In genomic region chr5:97126005-97126404, GRCm38 (mm10) we compare ENCODE assay signal across 9 mouse cellular contexts. TPM values are rescaled to one million over a fixed set of nuclear protein-coding genes. Genes with fewer than 3 reads are reported as not detected.
DNase-seq lines count a peak whose midpoint lies in the region; ATAC-seq and TF ChIP-seq lines count a peak whose summit lies in the region.
"Had no signal": no experiment of that assay in that cellular context is flagged by ENCODE, and none has a peak within 500 bp of the region (broad histone marks: within the 10 kb centered on the region; RNA-seq: fewer than 3 reads in every experiment).

No protein-coding gene starts in this region.

- no peak overlapping the region for H3K27ac ChIP-seq in limb, embryonic 11.5 days (replicated peaks; ENCODE audit: low read depth, low read length)
- H3K27ac ChIP-seq: embryonic facial prominence, embryonic 15.5 days had no signal

- no peak overlapping the region for H3K4me2 ChIP-seq in limb, embryonic 11.5 days (ENCODE audit: low read depth, severe bottlenecking)
- no peak overlapping the region for H3K4me2 ChIP-seq in myocyte (ENCODE audit: low read depth)
- H3K4me2 ChIP-seq: embryonic facial prominence, embryonic 15.5 days had no signal

- DNase-seq in kidney, adult 9 months, result peak; percentile 28
- no peak for DNase-seq in kidney, adult 18-20 months
- no peak for DNase-seq in G1E (ENCODE audit: low spot score)
- peak; percentile 45 for DNase-seq in cerebellum, adult 9-11 months
- peak; percentile 67 for DNase-seq in limb, embryonic 11.5 days (ENCODE audit: low spot score)

- H3K9ac ChIP-seq in limb, embryonic 11.5 days (ENCODE audit: low read length), result no peak overlapping the region
- H3K9ac ChIP-seq: embryonic facial prominence, embryonic 15.5 days had no signal

- no peaks in the 10 kb centered on the region for H3K79me2 ChIP-seq in myocyte (ENCODE audit: control insufficient read depth, insufficient read depth)

- H3K36me3 ChIP-seq in G1E (replicated peaks) (no peaks in the 10 kb centered on the region), myocyte (ENCODE audit: control insufficient read depth, insufficient read depth) (no peaks in the 10 kb centered on the region)
- H3K36me3 ChIP-seq in limb, embryonic 11.5 days (ENCODE audit: control insufficient read depth, insufficient read depth, low read length), result no peaks in the 10 kb centered on the region
- H3K36me3 ChIP-seq: embryonic facial prominence, embryonic 15.5 days had no signal

- peaks cover 3% of the 10 kb centered on the region; the same call in 1 of the 2 replicates for H3K4me1 ChIP-seq in G1E (ENCODE audit: insufficient read depth, low read depth, low read length)
- H3K4me1 ChIP-seq in limb, embryonic 11.5 days (ENCODE audit: control insufficient read depth, insufficient read depth, low read length), result no peaks in the 10 kb centered on the region
- H3K4me1 ChIP-seq: embryonic facial prominence, embryonic 15.5 days had no signal

- peaks cover 11% of the 10 kb centered on the region for H3K27me3 ChIP-seq in G1E (ENCODE audit: insufficient read depth, low read length)
- H3K27me3 ChIP-seq in limb, embryonic 11.5 days (ENCODE audit: control insufficient read depth, insufficient read depth, low read length), result no peaks in the 10 kb centered on the region
- no peaks in the 10 kb centered on the region for H3K27me3 ChIP-seq in myocyte (ENCODE audit: control insufficient read depth, insufficient read depth, insufficient read length)

- no peaks in the 10 kb centered on the region for H3K9me3 ChIP-seq in G1E (replicated peaks)
- no peaks in the 10 kb centered on the region for H3K9me3 ChIP-seq in limb, embryonic 11.5 days (ENCODE audit: control insufficient read depth, low read length)
- H3K9me3 ChIP-seq: embryonic facial prominence, embryonic 15.5 days had no signal

- H3K4me3 ChIP-seq in G1E (ENCODE audit: low read depth, low read length) (no peak overlapping the region), myocyte (no peak overlapping the region)
- no peak overlapping the region for H3K4me3 ChIP-seq in limb, embryonic 11.5 days (ENCODE audit: low read depth, low read length)
- H3K4me3 ChIP-seq: embryonic facial prominence, embryonic 15.5 days had no signal

- 19% methylated on average over 4 of the region's 4 CpGs for WGBS in limb, embryonic 11.5 days

- TF ChIP-seq CTCF in G1E (IDR thresholded peaks at IDR 0.05; ENCODE audit: low read depth, low read length), result peak; percentile 35

- H3ac ChIP-seq in myocyte (ENCODE audit: control insufficient read depth, insufficient read length), result no peak overlapping the region

- ATAC-seq in G1E (ENCODE audit: extremely low read depth, insufficient number of reproducible peaks, low FRiP score, poor library complexity, severe bottlenecking), result peak; percentile 34; the same call in 1 of the 2 replicates
- peak; percentile 72 to 75 for ATAC-seq in hematopoietic stem cell, adult 5-6 weeks (replicated peaks in 1 of 2; ENCODE audit: insufficient read depth in 1 of 2, low FRiP score in 2 of 2, low TSS enrichment in 1 of 2, low read depth in 1 of 2, poor library complexity in 2 of 2, severe bottlenecking in 2 of 2)
- 0 out of 2 replicates have a peak, but pooled peaks have one; percentile 70 for ATAC-seq in limb, embryonic 11.5 days (ENCODE audit: insufficient number of reproducible peaks, low FRiP score, low TSS enrichment, low read depth)
- ATAC-seq in erythroblast, adult 5-6 weeks (replicated peaks; ENCODE audit: low FRiP score, poor library complexity, severe bottlenecking), result no peak

- TF ChIP-seq POLR2A in myocyte (IDR thresholded peaks at IDR 0.05; ENCODE audit: insufficient read length, low read depth), result no peak

TF ChIP-seq in myocyte, 11 proteins besides CTCF, POLR2A, EP300 and RAD21:
- no peak for TF ChIP-seq MYOG (IDR thresholded peaks at IDR 0.05; ENCODE audit: control insufficient read depth in 1 of 3, insufficient read depth in 1 of 3, insufficient read length in 2 of 3, low read depth in 2 of 3)
- TF ChIP-seq USF1 (IDR thresholded peaks at IDR 0.05; ENCODE audit: low read depth), result peak; percentile 1

RNA-seq across cellular contexts. Expression of gene Paqr3, which starts 14.6 kb away (rescaled TPM):
- total RNA-seq in G1E (2014; fragmentation: Nextera tagmentation), result 19.3 and 21.8 TPM in 2 replicates
- total RNA-seq in G1E (2017), result 4.1 and 4.8 TPM in 2 replicates
- polyA plus RNA-seq in G1E (2012), result 1.8 and 2.1 TPM in 2 replicates
- 3.8 and 4.1 TPM in 2 replicates for total RNA-seq in hematopoietic stem cell, adult 5-6 weeks (2017)
- 8.6 and 10.3 TPM in 2 replicates for polyA plus RNA-seq in limb, embryonic 11.5 days (2014; fragmentation: Nextera tagmentation; extraction: Ambion mirVana)
- polyA plus RNA-seq in myocyte (2012; fragmentation: generic; extraction: Trizol), result 24.7 TPM
- total RNA-seq in erythroblast, adult 5-6 weeks (2015; ENCODE audit: low replicate concordance), result 3.7 and 5.0 TPM in 2 replicates
- 3.6 and 5.6 TPM in 2 replicates for total RNA-seq in erythroblast, adult 5-6 weeks (2017; ENCODE audit: low replicate concordance)

Comparison
In these comparisons a context has a peak if more than half of its experiments do, and no peak if none do; other contexts are left out.
1. DNase-seq: peak in kidney, adult 9 months (single experiment), cerebellum, adult 9-11 months (single experiment) and limb, embryonic 11.5 days (single experiment); none in kidney, adult 18-20 months (single experiment) and G1E (single experiment).